Mouse (Mus musculus): Measurements from ENCODE around the gene Gm28372. TPM values are rescaled to one million over a fixed set of nuclear protein-coding genes. Genes with fewer than 3 reads are reported as not detected.

Gene Gm28372
- total and polyA plus RNA-seq, 3 experiments = not detected

DNA sequence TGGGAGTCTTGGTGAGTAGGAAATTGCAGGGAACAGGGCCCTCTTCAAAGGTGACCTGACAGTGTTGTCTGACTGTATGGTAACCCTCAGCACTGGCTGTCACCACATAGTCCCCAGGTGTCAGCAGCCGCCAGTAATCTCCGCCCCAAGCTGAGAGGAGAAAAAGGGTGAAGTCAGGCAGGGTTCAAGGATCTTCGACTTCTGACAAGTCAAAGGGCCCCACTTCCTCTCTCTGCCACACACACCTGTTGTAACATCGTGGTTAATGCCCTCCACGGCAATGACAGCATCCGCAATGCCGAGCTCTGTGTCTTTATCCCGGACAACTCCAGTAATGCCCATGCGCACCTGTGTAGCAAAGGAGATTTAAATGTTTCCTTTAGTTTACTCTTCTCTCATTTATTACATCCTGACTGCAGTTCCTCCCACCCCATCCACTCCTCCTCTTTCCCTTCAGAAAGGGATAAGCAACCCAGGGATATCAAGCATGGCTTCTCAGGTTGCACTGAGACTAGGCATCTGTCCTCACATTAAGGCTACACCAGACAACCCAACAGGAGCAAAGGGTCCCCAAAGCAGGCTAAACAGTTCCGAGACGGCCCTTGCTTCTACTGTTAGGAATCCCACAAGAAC, 13.9 kb upstream of the Gm28372 start:
- Histone ChIP-seq H3K4me1 (ENCODE audit: control insufficient read depth in 1 of 2, insufficient read depth in 2 of 2, low read length in 2 of 2) (peaks cover 0 to 6% of the 10 kb centered on the region in 2 experiments; a peak in 1 of 4 replicates), H3K9ac (ENCODE audit: control insufficient read depth, low read depth, low read length, poor library complexity, severe bottlenecking) (no peak overlapping the region), H3K36me3 (ENCODE audit: control insufficient read depth in 1 of 2, insufficient read depth in 2 of 2, low read length in 2 of 2) (peaks cover 0 to 5% of the 10 kb centered on the region in 2 experiments; a peak in 1 of 4 replicates), H3K9me3 (replicated peaks; ENCODE audit: insufficient read depth, low read length) (no peaks in the 10 kb centered on the region), H3K79me2 (ENCODE audit: control insufficient read depth, insufficient read depth, low read length, poor library complexity) (no peaks in the 10 kb centered on the region), H3K4me3 (ENCODE audit: control insufficient read depth in 1 of 2, insufficient read depth in 1 of 2, low read depth in 2 of 2, low read length in 2 of 2) (no peak overlapping the region), H3K27ac (ENCODE audit: control insufficient read depth, low read depth, low read length) (no peak overlapping the region), H3K27me3 (ENCODE audit: control insufficient read depth in 1 of 2, insufficient read depth in 2 of 2, low read length in 2 of 2) (no peaks in the 10 kb centered on the region)
- DNase-seq (ENCODE audit: low read depth, low spot score) = no peak
- no peak for TF ChIP-seq GABPA (IDR thresholded peaks at IDR 0.05; ENCODE audit: low read depth, low read length)
- no peak for TF ChIP-seq CTCF (IDR thresholded peaks at IDR 0.05 in 2 of 3, conservative IDR thresholded peaks at IDR 0.05 in 1 of 3; ENCODE audit: control insufficient read depth in 1 of 3, insufficient read depth in 1 of 3, low read depth in 2 of 3, low read length in 3 of 3, poor library complexity in 1 of 3, severe bottlenecking in 1 of 3)
- TF ChIP-seq KAT2A (conservative IDR thresholded peaks at IDR 0.05; ENCODE audit: low read depth, low read length) = no peak
- no peak for TF ChIP-seq ZMIZ1 (IDR thresholded peaks at IDR 0.05; ENCODE audit: low read depth, low read length)
- TF ChIP-seq E2F4 (IDR thresholded peaks at IDR 0.05; ENCODE audit: borderline replicate concordance, low read depth, low read length) = no peak
- TF ChIP-seq SIN3A (IDR thresholded peaks at IDR 0.05; ENCODE audit: low read length) = no peak
- TF ChIP-seq MXI1 (IDR thresholded peaks at IDR 0.05; ENCODE audit: low read depth, low read length) = no peak
- no peak for TF ChIP-seq ZKSCAN1 (IDR thresholded peaks at IDR 0.05; ENCODE audit: low read depth, low read length)
- no peak for TF ChIP-seq TBP (IDR thresholded peaks at IDR 0.05; ENCODE audit: low read depth, low read length)

GRCm38 (mm10) chr2:130392836-130393235, 12.2 kb upstream of the Gm28372 start:
- no peak overlapping the region for H3K9ac ChIP-seq (ENCODE audit: control insufficient read depth, low read depth, low read length, poor library complexity, severe bottlenecking)
- no peaks in the 10 kb centered on the region; the same call in 1 of the 2 replicates for H3K79me2 ChIP-seq (ENCODE audit: control insufficient read depth, insufficient read depth, low read length, poor library complexity)
- H3K36me3 ChIP-seq (ENCODE audit: control insufficient read depth in 1 of 2, insufficient read depth in 2 of 2, low read length in 2 of 2) = peaks cover 0 to 8% of the 10 kb centered on the region in 2 experiments; a peak in 1 of 4 replicates
- TF ChIP-seq UBTF (IDR thresholded peaks at IDR 0.05; ENCODE audit: borderline replicate concordance, insufficient read depth, low read depth, low read length) (no peak), RAD21 (IDR thresholded peaks at IDR 0.05; ENCODE audit: low read depth, low read length) (no peak), ETS1 (IDR thresholded peaks at IDR 0.05; ENCODE audit: low read depth, low read length) (no peak), BHLHE40 (IDR thresholded peaks at IDR 0.05; ENCODE audit: borderline replicate concordance, low read depth, low read length) (no peak), MAFK (IDR thresholded peaks at IDR 0.05; ENCODE audit: borderline replicate concordance, low read depth, low read length) (no peak), POLR2A (IDR thresholded peaks at IDR 0.05; ENCODE audit: control insufficient read depth in 1 of 2, insufficient read depth in 1 of 2, low read depth in 1 of 2, low read length in 2 of 2, poor library complexity in 1 of 2) (no peak), HCFC1 (IDR thresholded peaks at IDR 0.05; ENCODE audit: low read depth, low read length) (no peak), USF2 (IDR thresholded peaks at IDR 0.05; ENCODE audit: borderline replicate concordance in 1 of 2, insufficient read depth in 1 of 2, low read depth in 1 of 2, low read length in 2 of 2) (no peak), POLR2AphosphoS2 (IDR thresholded peaks at IDR 0.05; ENCODE audit: low read length) (no peak), USF1 (IDR thresholded peaks at IDR 0.05; ENCODE audit: low read depth, low read length) (no peak), JUND (IDR thresholded peaks at IDR 0.05; ENCODE audit: low read depth, low read length) (no peak), RCOR1 (IDR thresholded peaks at IDR 0.05; ENCODE audit: low read depth, low read length) (no peak), GATA1 (IDR thresholded peaks at IDR 0.05; ENCODE audit: low read depth, low read length) (no peak)
- H3K27me3 ChIP-seq (ENCODE audit: control insufficient read depth in 1 of 2, insufficient read depth in 2 of 2, low read length in 2 of 2) = no peaks in the 10 kb centered on the region
- DNase-seq (ENCODE audit: low read depth, low spot score) = no peak
- H3K4me3 ChIP-seq (ENCODE audit: control insufficient read depth in 1 of 2, insufficient read depth in 1 of 2, low read depth in 2 of 2, low read length in 2 of 2) = no peak overlapping the region
- no peak overlapping the region for H3K27ac ChIP-seq (ENCODE audit: control insufficient read depth, low read depth, low read length)
- H3K9me3 ChIP-seq (replicated peaks; ENCODE audit: insufficient read depth, low read length) = no peaks in the 10 kb centered on the region
- H3K4me1 ChIP-seq (ENCODE audit: control insufficient read depth in 1 of 2, insufficient read depth in 2 of 2, low read length in 2 of 2) = peaks cover 5 to 13% of the 10 kb centered on the region in 2 experiments; a peak in 3 of 4 replicates
